Mouse (Mus musculus) midbrain, embryonic 14.5 days (tissue): Measurements from ENCODE around the gene Trio. TPM values are rescaled to one million over a fixed set of nuclear protein-coding genes. Genes with fewer than 3 reads are reported as not detected.
A peak's percentile ranks its signal among the peaks of the same experiment; 100 is the strongest.

Source experiments
- ATAC-seq: fragments of 200-750 bp; cut with Nextera tagmentation; 2 replicates; pipeline ENCODE4 v1.8.0; 2017; ENCODE audit warnings: moderate number of reproducible peaks, moderate library complexity; ENCODE audit not compliant: low FRiP score, low TSS enrichment
- DNase-seq: peaks from one replicate; pipeline ENCODE4 v3.0.0-alpha.2; 2015
- H3K27ac ChIP-seq: fragments of 300-500 bp; sonication (generic); replicated peaks from 2 replicates; pipeline ENCODE4 v1.5.1; 2014; ENCODE audit warnings: mild to moderate bottlenecking, low read depth, low read length, moderate library complexity
- H3K27me3 ChIP-seq: fragments of 300-500 bp; sonication (generic); 2 replicates; pipeline ENCODE4 v1.6.1; 2014; ENCODE audit warnings: low read length, control low read depth, mixed read lengths; ENCODE audit not compliant: control insufficient read depth, insufficient read depth
- H3K36me3 ChIP-seq: fragments of 300-500 bp; sonication (generic); 2 replicates; pipeline ENCODE4 v1.6.1; 2014; ENCODE audit warnings: low read length, control low read depth; ENCODE audit not compliant: control insufficient read depth, insufficient read depth
- H3K4me1 ChIP-seq: fragments of 300-500 bp; sonication (generic); 2 replicates; pipeline ENCODE4 v1.6.1; 2014; ENCODE audit warnings: mild to moderate bottlenecking, antibody characterized with exemption, low read length, control low read depth; ENCODE audit not compliant: control insufficient read depth, insufficient read depth
- H3K4me2 ChIP-seq: fragments of 300-500 bp; sonication (generic); 2 replicates; pipeline ENCODE4 v1.6.1; 2014; ENCODE audit warnings: mild to moderate bottlenecking, low read length, moderate library complexity
- H3K4me3 ChIP-seq: fragments of 300-500 bp; sonication (generic); replicated peaks from 2 replicates; pipeline ENCODE4 v1.5.1; 2014; ENCODE audit warnings: low read depth, low read length
- H3K9ac ChIP-seq: fragments of 300-500 bp; sonication (generic); replicated peaks from 2 replicates; pipeline ENCODE4 v1.6.1; 2014; ENCODE audit warnings: mild to moderate bottlenecking, low read length, moderate library complexity
- H3K9me3 ChIP-seq: fragments of 300-500 bp; sonication (generic); 2 replicates; pipeline ENCODE4 v1.6.1; 2016; ENCODE audit warnings: low read length, control low read depth, mixed read lengths; ENCODE audit not compliant: control insufficient read depth
- WGBS: fragments of 180-500 bp; shearing (Covaris S2); extraction: QIAGEN DNeasy Blood & Tissue Kit; methylation state at CpG from one replicate; pipeline ENCODE4 v1.1.7; 2014; 5-methylcytosine and 5-hydroxymethylcytosine counted together
- polyA plus RNA-seq: library from polyadenylated mRNA; unstranded; fragments of >200 nt; fragmentation: Nextera tagmentation; extraction: Ambion mirVana; gene quantifications from 2 replicates; pipeline ENCODE4 v1.2.1, GENCODE M21; 2014

The Trio gene
- polyA plus RNA-seq, 1 experiment from 2014 or later = 56.5 TPM

DNA sequence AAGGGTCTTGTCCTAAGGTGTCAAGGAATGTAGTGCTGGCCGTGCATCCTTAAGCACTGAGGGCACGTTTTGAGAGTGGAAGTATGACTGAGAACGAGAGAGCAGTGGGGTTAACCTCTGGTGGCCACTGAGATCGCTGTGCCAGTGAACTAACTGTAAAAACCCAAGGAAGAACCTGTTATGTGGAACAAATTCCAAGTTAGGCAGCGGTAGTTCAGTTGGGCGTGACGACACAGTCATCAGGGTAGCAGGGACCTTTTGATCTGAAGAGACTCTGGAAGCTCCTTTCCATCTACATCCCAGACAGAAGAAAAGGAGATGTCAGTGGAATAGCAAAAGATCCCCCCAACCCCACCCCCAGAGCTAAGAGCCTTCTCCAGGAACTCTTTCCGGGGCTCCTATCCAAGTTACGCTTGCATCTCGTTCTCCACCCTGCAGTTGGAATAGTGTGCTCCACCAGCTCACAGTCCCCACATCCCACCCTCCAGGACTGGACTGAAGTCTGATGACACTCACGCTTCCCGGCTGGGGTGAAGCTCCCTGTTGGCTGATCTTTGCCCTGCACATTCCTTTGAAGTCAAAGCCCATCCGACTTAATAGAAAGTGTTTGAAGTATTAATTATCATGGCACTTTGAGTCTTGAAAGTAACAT is 38.6 kb upstream of the Trio start:
- Histone ChIP-seq H3K27me3 (no peaks in the 10 kb centered on the region), H3K27ac (no peak overlapping the region), H3K4me3 (no peak overlapping the region), H3K36me3 (no peaks in the 10 kb centered on the region), H3K9me3 (no peaks in the 10 kb centered on the region), H3K4me2 (no peak overlapping the region), H3K4me1 (no peaks in the 10 kb centered on the region), H3K9ac (no peak overlapping the region)
- ATAC-seq = no peak
- 32% methylated on average over 13 of the region's 13 CpGs for WGBS
- DNase-seq = no peak

DNA sequence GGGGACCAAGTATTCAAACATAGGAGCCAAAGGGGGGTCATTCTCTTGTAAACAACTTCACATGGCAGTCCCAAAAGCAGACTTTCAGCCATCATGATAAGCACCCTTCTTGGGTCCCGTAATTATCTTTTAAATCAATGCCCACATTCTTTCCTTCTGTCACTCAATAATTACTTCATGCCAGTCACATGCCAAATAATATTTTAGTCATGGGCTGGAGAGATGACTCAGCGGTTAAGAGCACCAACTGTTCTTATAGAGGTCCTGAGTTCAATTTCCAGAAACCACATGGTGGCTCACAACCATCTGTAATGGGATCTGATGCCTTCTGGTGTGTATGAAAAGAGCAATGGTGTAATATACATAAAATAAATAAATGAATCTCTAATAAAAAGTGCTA is 37.8 kb upstream of the Trio start:
- H3K27ac ChIP-seq = no peak overlapping the region
- no peak overlapping the region for H3K4me2 ChIP-seq
- H3K9ac ChIP-seq = no peak overlapping the region
- H3K4me1 ChIP-seq = no peaks in the 10 kb centered on the region
- H3K4me3 ChIP-seq = no peak overlapping the region
- H3K27me3 ChIP-seq = no peaks in the 10 kb centered on the region
- WGBS = 97% methylated on average over 2 of the region's 2 CpGs
- ATAC-seq = no peak
- H3K9me3 ChIP-seq = no peaks in the 10 kb centered on the region
- no peaks in the 10 kb centered on the region for H3K36me3 ChIP-seq
- DNase-seq = no peak

- Histone ChIP-seq H3K9me3 (no peaks in the 10 kb centered on the region), H3K27me3 (no peaks in the 10 kb centered on the region), H3K36me3 (no peaks in the 10 kb centered on the region), H3K9ac (no peak overlapping the region), H3K4me3 (no peak overlapping the region), H3K4me2 (no peak overlapping the region), H3K4me1 (no peaks in the 10 kb centered on the region), H3K27ac (no peak overlapping the region)
- 93% methylated on average over 3 of the region's 3 CpGs for WGBS
- ATAC-seq (no peak), DNase-seq (no peak)
Measured at GRCm38 (mm10) chr15:28062016-28062415, 36.4 kb upstream of the Trio start.

- Histone ChIP-seq H3K27me3 (no peaks in the 10 kb centered on the region), H3K27ac (no peak overlapping the region), H3K9ac (no peak overlapping the region), H3K4me2 (no peak overlapping the region), H3K4me3 (no peak overlapping the region), H3K36me3 (no peaks in the 10 kb centered on the region), H3K9me3 (no peaks in the 10 kb centered on the region), H3K4me1 (no peaks in the 10 kb centered on the region)
- DNase-seq (no peak), ATAC-seq (no peak)
- WGBS = 78% methylated on average over 5 of the region's 5 CpGs
Measured at GRCm38 (mm10) chr15:28060977-28061376, 35.3 kb upstream of the Trio start.

DNA sequence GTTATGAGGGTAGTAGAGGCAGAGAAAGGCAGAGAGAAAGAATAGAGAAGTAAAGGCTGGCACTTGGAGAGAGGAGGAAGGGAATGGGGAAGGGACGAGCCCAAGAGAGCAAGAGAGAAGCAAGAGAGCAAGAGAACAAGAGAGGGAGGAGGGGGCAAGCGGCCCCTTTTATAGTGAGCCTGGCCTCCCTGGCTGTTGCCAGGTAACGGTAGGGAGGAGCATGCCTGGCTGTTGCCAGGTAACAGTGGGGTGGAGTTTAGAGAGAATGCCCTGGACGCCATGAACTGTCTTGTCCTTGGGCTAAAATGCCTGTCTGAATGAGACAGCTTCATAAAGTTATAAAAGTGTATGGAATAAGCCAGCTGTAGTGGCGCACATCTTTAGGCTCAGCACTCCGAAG is 34.8 kb upstream of the Trio start:
- WGBS = 10% methylated on average over 6 of the region's 6 CpGs

GRCm38 (mm10) chr15:28057545-28057944 is 31.9 kb upstream of the Trio start:
- no peak overlapping the region for H3K9ac ChIP-seq
- H3K27me3 ChIP-seq = no peaks in the 10 kb centered on the region
- H3K27ac ChIP-seq = no peak overlapping the region
- ATAC-seq (no peak), DNase-seq (no peak)
- 12% methylated on average over 5 of the region's 5 CpGs for WGBS
- H3K36me3 ChIP-seq = no peaks in the 10 kb centered on the region
- H3K4me2 ChIP-seq = no peak overlapping the region
- H3K4me1 ChIP-seq = no peaks in the 10 kb centered on the region
- H3K9me3 ChIP-seq = no peaks in the 10 kb centered on the region
- no peak overlapping the region for H3K4me3 ChIP-seq

More for the DNA sequence above, 34.8 kb upstream of the Trio start:
- DNase-seq (peak; percentile 52), ATAC-seq (no peak)
- Histone ChIP-seq H3K9ac (no peak overlapping the region), H3K4me1 (no peaks in the 10 kb centered on the region), H3K4me3 (no peak overlapping the region), H3K27ac (no peak overlapping the region), H3K9me3 (no peaks in the 10 kb centered on the region), H3K4me2 (no peak overlapping the region), H3K36me3 (no peaks in the 10 kb centered on the region), H3K27me3 (no peaks in the 10 kb centered on the region)

- Histone ChIP-seq H3K27ac (no peak overlapping the region), H3K9ac (no peak overlapping the region), H3K4me3 (no peak overlapping the region), H3K4me2 (no peak overlapping the region), H3K4me1 (peaks cover 8% of the 10 kb centered on the region), H3K9me3 (no peaks in the 10 kb centered on the region), H3K27me3 (no peaks in the 10 kb centered on the region), H3K36me3 (no peaks in the 10 kb centered on the region)
- no peak for DNase-seq
- ATAC-seq = no peak
- 95% methylated on average over 1 of the region's 1 CpGs for WGBS
Measured at GRCm38 (mm10) chr15:28054731-28055130, 29.1 kb upstream of the Trio start.

GRCm38 (mm10) chr15:28054111-28054510 is 28.5 kb upstream of the Trio start:
- H3K27ac ChIP-seq = no peak overlapping the region
- peaks cover 8% of the 10 kb centered on the region for H3K4me1 ChIP-seq
- no peaks in the 10 kb centered on the region for H3K9me3 ChIP-seq
- DNase-seq (no peak), ATAC-seq (no peak)
- no peaks in the 10 kb centered on the region for H3K36me3 ChIP-seq
- H3K4me3 ChIP-seq = no peak overlapping the region
- H3K4me2 ChIP-seq = no peak overlapping the region
- H3K27me3 ChIP-seq = no peaks in the 10 kb centered on the region
- H3K9ac ChIP-seq = no peak overlapping the region
- 32% methylated on average over 1 of the region's 1 CpGs for WGBS

DNA sequence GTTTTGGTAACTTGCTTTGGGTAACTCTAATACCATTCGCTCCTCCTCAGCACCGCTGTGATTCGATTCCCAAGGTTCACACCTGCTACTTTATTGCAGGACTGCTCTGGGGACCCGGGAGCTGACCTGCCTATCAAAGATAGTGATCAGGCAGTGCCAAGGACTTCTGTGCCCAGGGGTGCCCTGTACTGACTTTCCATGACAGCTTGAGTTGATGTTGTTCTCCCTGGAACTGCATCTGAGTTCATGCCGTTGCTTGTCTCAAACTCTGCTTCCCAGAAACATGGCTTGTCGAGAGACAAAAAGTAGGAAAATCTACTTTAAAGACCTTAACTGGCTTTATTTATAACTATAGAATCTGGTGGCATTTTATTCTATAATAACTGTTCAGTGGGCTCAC is 27.6 kb upstream of the Trio start:
- Histone ChIP-seq H3K4me1 (peaks cover 8% of the 10 kb centered on the region), H3K4me3 (no peak overlapping the region), H3K36me3 (no peaks in the 10 kb centered on the region), H3K4me2 (no peak overlapping the region), H3K27ac (no peak overlapping the region), H3K9ac (no peak overlapping the region), H3K27me3 (no peaks in the 10 kb centered on the region), H3K9me3 (no peaks in the 10 kb centered on the region)
- no peak for ATAC-seq
- 32% methylated on average over 6 of the region's 6 CpGs for WGBS
- no peak for DNase-seq
